Mouse (Mus musculus) thymus, adult 2 months (tissue): Measurements from ENCODE around the gene Arpp21.

Experiments used
- CTCF ChIP-seq: fragments of 200-500 bp; IDR thresholded peaks from 2 replicates; pipeline ENCODE4 v1.5.1; 2012; ENCODE audit warnings: mild to moderate bottlenecking, control low read depth, low read length, moderate library complexity, borderline replicate concordance; ENCODE audit not compliant: control insufficient read depth, poor library complexity, insufficient read depth; ENCODE audit errors: extremely low read depth
- POLR2A ChIP-seq: fragments of 200-500 bp; IDR thresholded peaks from 2 replicates; pipeline ENCODE4 v1.6.1; 2012; ENCODE audit warnings: mild to moderate bottlenecking, low read length, control low read depth, moderate library complexity; ENCODE audit not compliant: control insufficient read depth, poor library complexity, insufficient read depth; ENCODE audit errors: extremely low read depth

DNA sequence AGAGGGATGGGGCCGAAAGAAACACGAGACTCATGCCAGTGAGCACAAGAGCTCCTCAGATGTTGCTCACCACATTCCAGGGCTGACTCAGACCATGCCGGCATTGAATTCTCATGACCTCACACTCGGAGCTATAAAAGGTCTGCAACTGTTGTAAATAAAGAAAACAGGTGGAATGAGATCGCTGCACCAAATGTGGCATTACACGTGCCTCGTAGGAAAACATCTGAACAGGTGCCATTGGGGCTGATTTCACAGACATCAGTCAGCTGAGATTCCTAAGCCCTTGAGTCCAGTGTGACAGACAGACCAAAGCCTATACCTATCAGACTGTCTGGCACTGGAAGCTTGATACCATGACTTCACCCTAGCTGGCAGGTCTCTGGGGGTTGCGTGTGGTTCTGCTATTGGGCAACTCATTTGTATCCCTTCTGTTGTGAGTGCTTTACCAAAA is 212.1 kb downstream of the Arpp21 start:
- TF ChIP-seq POLR2A = no peak
- no peak for TF ChIP-seq CTCF
